Mouse (Mus musculus) lung, postnatal 0 days (tissue): Measurements from ENCODE around the gene Gm20708. TPM values are rescaled to one million over a fixed set of nuclear protein-coding genes. Genes with fewer than 3 reads are reported as not detected.

Experiments used
- ATAC-seq: fragments of 200-750 bp; cut with Nextera tagmentation; 2 replicates; pipeline ENCODE4 v1.8.0; 2017; ENCODE audit warnings: moderate library complexity
- DNase-seq: peaks from one replicate; pipeline ENCODE4 v3.0.0-alpha.2; 2016; ENCODE audit warnings: low spot score
- H3K27ac ChIP-seq: fragments of 300-500 bp; sonication (generic); 2 replicates; pipeline ENCODE4 v1.5.1; 2014; ENCODE audit warnings: antibody characterized with exemption, mild to moderate bottlenecking, low read length, mixed read lengths
- H3K27me3 ChIP-seq: fragments of 300-500 bp; sonication (generic); replicated peaks from 2 replicates; pipeline ENCODE4 v1.6.1; 2014; ENCODE audit warnings: low read length, mixed read lengths; ENCODE audit not compliant: insufficient read depth
- H3K36me3 ChIP-seq: fragments of 300-500 bp; sonication (generic); 2 replicates; pipeline ENCODE4 v1.6.1; 2014; ENCODE audit warnings: low read length, mixed read lengths; ENCODE audit not compliant: insufficient read depth
- H3K4me1 ChIP-seq: fragments of 300-500 bp; sonication (generic); 2 replicates; pipeline ENCODE4 v1.6.1; 2014; ENCODE audit warnings: antibody characterized with exemption, low read depth, low read length, mixed read lengths; ENCODE audit not compliant: insufficient read depth
- H3K4me2 ChIP-seq: fragments of 300-500 bp; sonication (generic); replicated peaks from 2 replicates; pipeline ENCODE4 v1.6.1; 2014; ENCODE audit warnings: low read depth, mild to moderate bottlenecking, low read length, moderate library complexity, mixed read lengths
- H3K4me3 ChIP-seq: fragments of 300-500 bp; sonication (generic); 2 replicates; pipeline ENCODE4 v1.5.1; 2014; ENCODE audit warnings: low read depth, low read length
- H3K9ac ChIP-seq: fragments of 300-500 bp; sonication (generic); replicated peaks from 2 replicates; pipeline ENCODE4 v1.6.1; 2014; ENCODE audit warnings: low read depth, mild to moderate bottlenecking
- H3K9me3 ChIP-seq: fragments of 300-500 bp; sonication (generic); 2 replicates; pipeline ENCODE4 v1.6.1; 2016; ENCODE audit warnings: low read length, mixed read lengths
- CTCF ChIP-seq: IDR thresholded peaks from 2 replicates; pipeline ENCODE4 v1.5.1; 2016; ENCODE audit warnings: antibody characterized with exemption, mild to moderate bottlenecking
- EP300 ChIP-seq: IDR thresholded peaks from 2 replicates; pipeline ENCODE4 v1.6.1; 2016; ENCODE audit warnings: antibody characterized with exemption, mild to moderate bottlenecking, control low read depth
- WGBS: fragments of 180-500 bp; shearing (Covaris S2); extraction: QIAGEN DNeasy Blood & Tissue Kit; methylation state at CpG from one replicate; pipeline ENCODE4 v1.1.7; 2014; 5-methylcytosine and 5-hydroxymethylcytosine counted together
- polyA plus RNA-seq: library from polyadenylated mRNA; unstranded; fragments of >200 nt; fragmentation: Nextera tagmentation; extraction: Ambion mirVana; gene quantifications from 2 replicates; pipeline ENCODE4 v1.2.1, GENCODE M21; 2015

The Gm20708 gene
- polyA plus RNA-seq, 1 experiment from 2014 or later: 0.27 TPM

GRCm38 (mm10) chr11:117848271-117848984 is 39.0 kb downstream of the Gm20708 start:
- Histone ChIP-seq H3K27me3 (no peaks in the 10 kb centered on the region), H3K4me3 (peak overlapping the region; percentile 65), H3K9me3 (no peaks in the 10 kb centered on the region), H3K4me2 (peak overlapping the region; percentile 69), H3K9ac (peak overlapping the region; percentile 43), H3K36me3 (no peaks in the 10 kb centered on the region), H3K4me1 (peaks cover 13% of the 10 kb centered on the region; the same call in 1 of the 2 replicates), H3K27ac (peak overlapping the region; percentile 86)
- ATAC-seq (peak; percentile 60), DNase-seq (peak; percentile 75)
- no peak for TF ChIP-seq CTCF
- no peak for TF ChIP-seq EP300
- 5% methylated on average over 18 of the region's 19 CpGs for WGBS

GRCm38 (mm10) chr11:117848985-117849671 is 39.7 kb downstream of the Gm20708 start, which contains the start of gene Birc5:
Gene Birc5 (plus strand): TSS chr11:117849251.
- H3K4me1 ChIP-seq: peaks cover 13% of the 10 kb centered on the region; the same call in 1 of the 2 replicates
- H3K9ac ChIP-seq: peak within 1 kb of the TSS; percentile 43
- peak within 1 kb of the TSS; percentile 69 for H3K4me2 ChIP-seq
- TF ChIP-seq EP300: no peak
- no peak for TF ChIP-seq CTCF
- WGBS: 1% methylated on average over 50 of the region's 51 CpGs
- DNase-seq (peak; percentile 98), ATAC-seq (peak; percentile 99)
- H3K27me3 ChIP-seq: no peaks in the 10 kb centered on the region
- no peaks in the 10 kb centered on the region for H3K9me3 ChIP-seq
- peak within 1 kb of the TSS; percentile 86 for H3K27ac ChIP-seq
- no peaks in the 10 kb centered on the region for H3K36me3 ChIP-seq
- peak within 1 kb of the TSS; percentile 65 for H3K4me3 ChIP-seq

GRCm38 (mm10) chr11:117852875-117853274 is 43.4 kb downstream of the Gm20708 start:
- Histone ChIP-seq H3K9me3 (no peaks in the 10 kb centered on the region), H3K4me1 (peaks cover 10% of the 10 kb centered on the region; the same call in 1 of the 2 replicates), H3K36me3 (no peaks in the 10 kb centered on the region), H3K9ac (no peak overlapping the region), H3K4me2 (no peak overlapping the region), H3K27ac (no peak overlapping the region), H3K4me3 (no peak overlapping the region), H3K27me3 (no peaks in the 10 kb centered on the region)
- no peak for DNase-seq
- ATAC-seq: no peak
- 76% methylated on average over 3 of the region's 3 CpGs for WGBS
- no peak for TF ChIP-seq CTCF
- no peak for TF ChIP-seq EP300

DNA sequence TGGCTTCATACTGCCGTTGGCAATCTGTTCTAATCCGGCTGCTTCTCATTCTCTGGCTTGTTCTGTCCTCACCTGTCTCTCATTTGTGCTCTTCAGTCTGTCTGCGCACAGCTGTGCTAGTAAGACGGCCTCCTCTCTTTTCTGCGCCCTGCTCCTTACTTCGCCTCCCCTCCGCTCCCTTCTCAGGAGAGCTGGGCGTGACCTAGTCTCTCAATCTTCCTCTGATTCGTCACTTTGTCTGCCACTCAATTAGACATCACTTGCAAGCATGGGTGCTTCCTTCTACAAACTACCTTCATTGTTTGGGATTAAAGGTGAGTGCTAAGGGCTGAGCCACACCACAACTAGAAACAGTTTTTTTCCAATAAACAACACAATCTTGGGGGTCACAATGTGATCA is 44.8 kb downstream of the Gm20708 start:
- ATAC-seq: no peak
- no peak overlapping the region for H3K27ac ChIP-seq
- H3K4me1 ChIP-seq: peaks cover 5% of the 10 kb centered on the region; the same call in 1 of the 2 replicates
- H3K9me3 ChIP-seq: no peaks in the 10 kb centered on the region
- H3K4me3 ChIP-seq: no peak overlapping the region
- no peak overlapping the region for H3K4me2 ChIP-seq
- TF ChIP-seq CTCF (no peak), EP300 (no peak)
- H3K9ac ChIP-seq: no peak overlapping the region
- DNase-seq: no peak
- H3K36me3 ChIP-seq: no peaks in the 10 kb centered on the region
- WGBS: 94% methylated on average over 9 of the region's 9 CpGs
- no peaks in the 10 kb centered on the region for H3K27me3 ChIP-seq

DNA sequence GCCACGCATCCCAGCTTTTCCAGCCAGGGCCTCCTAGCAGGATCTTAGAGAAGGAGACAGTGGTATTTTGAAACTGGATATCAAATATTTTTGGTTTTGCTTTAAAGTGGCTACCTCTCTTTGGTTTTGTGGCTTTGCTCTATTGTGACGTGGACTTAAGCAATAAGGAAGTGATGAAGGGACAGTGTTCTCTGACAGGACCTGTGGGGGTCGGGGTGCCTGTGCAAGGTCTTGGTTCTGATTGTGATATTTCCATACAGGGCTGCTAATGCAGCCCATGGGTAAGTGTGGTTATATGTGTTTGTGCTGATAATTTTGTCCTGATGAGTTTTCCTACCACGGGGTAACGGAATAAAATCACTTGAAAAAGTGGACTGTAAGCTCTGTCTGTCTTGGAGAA is 45.9 kb downstream of the Gm20708 start:
- Histone ChIP-seq H3K9me3 (no peaks in the 10 kb centered on the region), H3K4me3 (no peak overlapping the region), H3K36me3 (no peaks in the 10 kb centered on the region), H3K27ac (no peak overlapping the region), H3K27me3 (no peaks in the 10 kb centered on the region), H3K4me2 (no peak overlapping the region), H3K9ac (no peak overlapping the region), H3K4me1 (no peaks in the 10 kb centered on the region)
- TF ChIP-seq EP300: no peak
- no peak for TF ChIP-seq CTCF
- WGBS: 93% methylated on average over 5 of the region's 5 CpGs
- no peak for ATAC-seq
- no peak for DNase-seq

- Histone ChIP-seq H3K4me1 (no peaks in the 10 kb centered on the region), H3K9ac (no peak overlapping the region), H3K4me2 (no peak overlapping the region), H3K27me3 (no peaks in the 10 kb centered on the region), H3K27ac (no peak overlapping the region), H3K4me3 (no peak overlapping the region), H3K36me3 (no peaks in the 10 kb centered on the region), H3K9me3 (no peaks in the 10 kb centered on the region)
- 73% methylated on average over 1 of the region's 1 CpGs for WGBS
- no peak for DNase-seq
- no peak for ATAC-seq
- TF ChIP-seq EP300 (no peak), CTCF (no peak)
Measured at GRCm38 (mm10) chr11:117855975-117856374, 46.5 kb downstream of the Gm20708 start.
